Mouse (Mus musculus) kidney, adult 8-10 months (tissue): ENCODE data around the gene Snapc4.

Source experiments
- DNase-seq, 2 experiments: peaks; one replicate each; pipeline ENCODE4 v3.0.0; 2022

Snapc4 gene

DNA sequence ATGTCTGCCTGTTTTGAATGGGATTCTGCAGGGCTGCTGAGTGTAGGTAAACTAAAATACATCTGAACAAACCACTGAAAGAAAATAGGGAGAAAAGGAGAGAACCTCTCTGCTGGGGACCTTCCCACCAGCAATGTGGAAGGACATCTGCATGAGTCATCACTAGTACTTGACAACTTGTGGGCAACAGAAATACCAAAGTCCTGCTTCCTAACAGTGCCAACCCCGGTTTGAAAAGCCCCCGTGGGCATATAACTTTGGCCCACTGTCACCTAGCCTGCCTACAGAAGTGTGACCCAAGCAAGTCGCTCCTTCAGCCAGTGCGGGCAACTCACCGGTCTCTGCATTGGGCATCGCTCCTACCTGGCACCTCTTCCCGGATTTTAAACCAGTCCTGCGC is 8.1 kb downstream of the Snapc4 start:
- DNase-seq = no peak

DNA sequence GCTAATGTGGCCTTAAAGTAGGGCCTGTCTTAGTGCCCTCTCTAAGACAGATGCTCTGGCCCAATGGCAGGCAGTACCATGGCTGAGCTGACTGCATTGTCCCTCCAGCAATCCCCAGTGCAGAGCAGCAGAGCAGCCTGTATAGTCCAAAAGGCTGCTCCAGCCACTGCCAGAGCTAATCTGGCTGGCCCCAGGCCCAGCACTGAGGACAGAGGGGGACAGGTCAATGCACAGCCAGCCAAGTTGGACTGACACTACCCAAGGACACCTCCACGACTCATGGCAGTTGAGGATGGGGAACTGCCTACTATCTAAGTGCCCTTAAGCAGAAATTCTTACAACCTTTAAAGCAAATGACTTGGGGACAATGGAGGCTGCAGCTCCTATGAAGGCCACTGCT is 11.9 kb downstream of the Snapc4 start:
- no peak for DNase-seq

DNA sequence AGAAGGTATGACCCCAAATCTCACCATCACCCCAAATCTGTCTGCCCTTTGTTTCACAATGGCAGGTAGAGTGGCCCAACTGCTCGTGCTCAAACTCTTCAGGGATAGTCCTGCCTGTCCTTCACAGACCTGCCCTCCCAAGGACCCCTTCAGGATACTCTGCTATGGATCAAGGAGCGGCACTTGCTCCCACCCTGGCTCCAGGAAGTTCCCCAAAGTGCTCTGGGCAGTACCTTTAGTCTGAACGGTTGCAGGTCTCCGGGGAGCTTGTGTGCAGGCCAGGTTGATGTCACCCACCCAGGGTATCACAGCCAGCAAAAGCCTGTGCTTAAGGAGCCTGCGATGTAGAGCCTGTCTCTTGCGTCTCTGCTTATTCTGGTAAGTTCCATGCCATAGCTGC is 12.5 kb downstream of the Snapc4 start:
- no peak for DNase-seq

DNA sequence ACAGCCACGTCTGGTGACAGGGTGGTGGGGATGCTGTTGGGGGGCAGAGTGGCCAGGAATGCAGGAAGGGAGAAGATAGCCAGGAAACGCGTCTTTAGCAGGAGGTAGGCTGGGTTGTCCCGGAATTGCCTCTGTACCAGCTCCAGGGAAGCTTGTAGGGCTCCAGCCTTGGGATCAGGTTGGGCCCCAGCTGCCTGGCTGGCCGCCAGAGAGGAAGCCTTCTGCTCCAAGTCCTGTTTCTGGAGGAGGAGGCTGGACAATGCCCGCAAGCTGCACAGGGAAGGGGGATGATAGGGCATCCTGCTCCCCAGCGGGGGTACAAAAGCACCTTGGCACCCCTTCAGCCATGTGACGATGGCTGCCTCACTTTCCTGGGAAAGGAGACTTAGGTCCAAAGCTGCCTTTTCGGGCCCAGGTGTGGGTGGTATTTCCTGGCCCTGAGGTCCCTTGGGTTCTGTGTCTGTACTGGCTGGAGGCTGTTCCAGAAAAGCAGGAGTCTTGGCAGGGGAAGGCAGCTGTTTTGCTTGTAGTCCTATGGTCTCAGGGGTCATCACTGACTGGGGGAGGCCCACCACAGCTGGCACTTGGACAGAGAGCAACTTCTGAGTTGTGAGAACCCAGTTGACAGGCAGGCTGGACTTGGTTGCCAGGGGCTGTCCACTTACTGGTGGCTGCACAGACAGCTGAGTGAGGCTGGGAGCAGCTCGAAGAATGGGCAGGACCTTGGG is 15.6 kb downstream of the Snapc4 start:
- DNase-seq = peak in 1 of 2 experiments; percentile 58

DNA sequence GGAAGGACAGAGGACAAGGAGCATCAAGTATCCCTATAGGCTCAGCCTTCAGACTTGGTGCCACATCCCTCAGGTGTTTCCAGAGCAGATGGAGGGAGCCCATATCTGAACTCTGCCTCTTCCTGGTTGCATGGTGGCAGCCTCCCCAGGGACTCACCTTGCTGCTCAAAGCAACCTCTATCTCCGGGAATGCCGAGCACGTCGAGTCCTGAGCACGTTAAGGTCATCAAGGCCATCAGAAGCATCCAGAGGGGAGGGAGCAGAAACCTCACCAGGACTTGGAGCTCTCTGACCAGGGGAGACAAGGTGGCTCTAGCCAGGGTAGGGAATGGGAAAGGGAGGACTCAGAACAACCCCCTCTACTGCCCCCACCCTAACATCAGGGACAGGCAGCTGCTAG is 17.0 kb downstream of the Snapc4 start:
- no peak for DNase-seq

DNA sequence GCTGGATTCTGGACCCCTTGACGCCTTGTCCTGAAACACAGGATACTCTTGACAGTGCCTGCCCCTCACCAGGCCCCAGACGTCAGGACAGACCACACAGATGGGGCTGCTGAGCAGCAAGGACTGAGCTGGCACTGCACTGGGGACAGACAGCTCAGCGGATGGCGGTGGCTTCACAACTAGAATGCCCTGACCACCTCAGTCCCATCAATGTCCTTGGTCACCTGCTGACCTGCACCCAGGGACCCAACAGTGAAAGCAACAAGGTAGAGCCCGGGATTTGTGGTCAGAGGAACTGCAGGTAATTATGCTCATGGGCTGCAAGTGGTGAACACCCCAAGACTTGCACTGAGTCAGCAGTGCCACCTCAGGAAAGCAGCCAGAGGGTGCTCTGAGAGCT is 17.5 kb downstream of the Snapc4 start:
- DNase-seq = no peak

DNA sequence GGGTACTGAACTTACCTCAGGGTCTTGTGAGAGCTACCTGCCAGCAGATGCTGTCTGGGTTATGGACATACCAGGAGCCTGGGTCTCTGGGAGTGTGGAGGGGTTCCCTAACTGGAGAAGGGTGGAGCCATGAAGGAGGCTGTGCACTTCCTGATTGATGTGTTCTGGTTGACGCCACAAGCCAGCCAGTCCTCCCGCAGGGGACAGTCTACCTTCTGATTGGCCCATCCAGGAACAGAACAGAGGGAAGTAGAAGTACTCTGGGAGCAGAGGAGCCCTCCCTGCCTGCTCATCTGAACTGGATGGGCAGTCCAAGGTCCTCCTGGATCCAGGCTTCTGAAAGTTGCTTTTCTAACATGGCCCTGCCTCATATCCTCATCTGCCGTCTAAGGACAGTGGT is 19.7 kb downstream of the Snapc4 start, which contains the start of gene Card9:
Gene Card9, minus strand, starts transcription at position 147 of the 400 bp plus-strand sequence.
- DNase-seq = no peak

DNA sequence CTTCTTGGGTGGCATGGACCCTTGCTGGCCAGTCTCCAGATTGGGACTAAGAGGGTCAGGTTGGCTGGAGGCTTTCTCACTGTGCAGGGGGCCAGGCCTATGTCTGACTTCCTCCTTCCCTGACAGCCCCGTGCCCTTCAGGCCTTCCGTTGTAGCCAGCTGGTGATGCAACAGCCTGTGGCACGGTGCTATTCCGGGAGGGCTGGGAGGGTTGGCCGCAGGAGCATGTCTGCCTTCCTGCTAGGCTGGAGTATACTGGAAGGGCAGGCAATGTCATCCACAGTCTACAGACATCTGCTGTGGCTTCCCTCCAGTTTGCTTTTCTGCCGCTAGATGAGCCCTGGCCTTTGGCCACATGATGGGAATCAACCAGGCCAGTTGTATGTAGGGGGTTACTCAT is 20.5 kb downstream of the Snapc4 start:
- DNase-seq = no peak

DNA sequence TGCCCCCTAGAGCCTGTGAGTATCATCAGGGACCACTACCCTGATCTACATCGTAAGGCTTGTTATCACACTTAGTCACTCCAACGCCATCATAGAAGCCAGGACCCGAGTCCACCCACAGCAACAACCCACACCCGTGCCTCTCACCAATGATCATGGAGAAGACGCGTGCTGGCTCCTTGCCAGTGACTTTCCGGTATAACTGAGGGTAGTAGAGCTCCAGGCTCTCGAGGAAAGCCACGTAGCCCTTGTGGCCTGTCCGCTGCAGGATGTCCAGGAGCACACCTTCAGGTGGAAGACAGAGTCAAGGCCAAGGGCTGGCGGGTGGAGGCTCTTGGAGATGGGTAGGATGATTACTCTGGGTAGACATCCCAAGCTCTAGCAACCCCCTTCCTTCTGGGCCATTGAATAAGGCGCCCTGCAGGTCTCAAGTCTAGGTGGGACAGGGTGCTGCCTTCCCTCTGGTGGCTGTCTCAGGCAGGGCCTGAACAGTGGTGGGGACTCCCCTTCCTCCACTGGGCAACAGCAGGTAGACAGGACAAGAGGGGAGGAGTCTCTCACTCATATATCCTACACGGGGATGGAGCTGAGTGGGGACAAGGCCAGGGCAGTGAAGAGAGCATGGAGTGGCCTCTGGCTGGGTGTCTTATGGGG is 21.7 kb downstream of the Snapc4 start:
- DNase-seq = no peak

DNA sequence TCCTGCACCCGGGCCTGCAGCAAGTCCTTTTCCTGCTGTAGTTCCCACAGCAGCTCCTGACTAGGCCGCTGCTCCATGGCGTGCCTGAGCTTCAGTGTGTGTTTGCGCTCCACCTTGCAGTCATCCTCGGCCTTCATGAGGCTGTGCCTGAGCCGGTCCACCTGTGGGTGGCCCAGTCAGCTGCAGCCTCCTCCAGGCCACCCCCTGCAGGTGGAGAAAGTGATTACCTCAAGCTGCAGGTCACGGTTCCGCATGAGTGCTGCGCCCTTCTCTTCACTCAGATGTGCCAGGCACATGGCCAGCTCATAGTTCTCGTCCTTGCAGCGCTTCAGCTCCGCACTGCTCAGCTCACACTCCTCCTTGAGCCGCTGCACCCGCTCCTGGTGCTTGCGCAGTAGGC is 23.0 kb downstream of the Snapc4 start:
- peak; percentile 87 for DNase-seq

DNA sequence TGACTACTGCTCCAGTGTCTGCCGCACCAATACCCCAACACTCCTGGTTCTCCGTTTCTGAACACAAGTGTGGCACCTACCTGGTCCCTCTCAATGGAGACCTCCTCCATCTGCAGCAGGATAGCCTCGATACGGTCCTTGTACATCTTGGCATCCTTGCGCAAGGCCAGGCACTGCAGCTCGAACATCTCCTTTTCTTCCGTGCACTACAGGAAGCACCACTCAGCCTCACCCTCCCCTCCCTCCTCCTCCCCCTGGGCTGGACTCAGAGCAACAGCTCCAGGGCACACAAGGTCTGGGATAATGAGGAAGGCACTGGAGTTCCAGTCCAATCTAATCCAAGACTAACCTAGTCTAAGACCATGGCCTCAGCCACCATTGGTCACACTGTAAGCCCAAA is 23.8 kb downstream of the Snapc4 start:
- no peak for DNase-seq

DNA sequence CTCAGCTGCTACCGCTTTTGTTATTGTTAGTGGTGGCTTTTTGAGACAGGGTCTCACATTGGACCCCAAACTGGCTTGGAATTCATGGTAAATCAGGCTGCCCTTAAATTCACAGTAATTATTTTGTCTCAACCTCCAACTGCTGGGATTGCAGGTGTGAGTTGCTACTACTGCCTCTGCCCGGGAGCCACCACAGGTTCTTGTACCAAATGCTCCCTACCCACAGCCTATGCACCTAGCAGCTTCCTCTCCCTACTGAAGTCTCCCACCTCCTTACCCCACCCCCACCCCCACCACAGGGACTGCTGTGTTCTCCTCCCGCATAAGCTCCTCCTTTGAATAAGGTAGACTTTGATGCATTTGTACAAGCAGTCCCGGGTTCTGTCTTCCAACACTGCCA is 24.2 kb downstream of the Snapc4 start:
- DNase-seq = no peak

DNA sequence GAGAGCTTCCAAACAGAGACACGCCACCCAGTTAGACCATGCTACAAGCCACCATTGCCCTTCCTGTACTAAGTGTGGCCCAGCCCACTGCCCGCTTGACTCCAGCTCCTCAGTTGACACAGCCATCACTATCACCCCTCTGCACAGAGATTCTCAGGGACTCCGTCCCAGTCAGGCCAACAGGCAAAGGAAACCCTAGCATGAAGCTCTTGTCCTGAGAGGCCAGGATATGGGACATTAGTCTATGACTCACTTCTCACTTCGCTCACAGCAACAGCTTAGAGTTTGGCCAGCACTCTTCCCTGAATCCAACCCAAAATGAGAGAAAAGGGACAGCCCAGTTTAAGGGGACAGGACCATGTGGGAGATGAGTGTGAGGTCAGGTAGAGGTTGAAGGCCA is 26.1 kb downstream of the Snapc4 start:
- no peak for DNase-seq

DNA sequence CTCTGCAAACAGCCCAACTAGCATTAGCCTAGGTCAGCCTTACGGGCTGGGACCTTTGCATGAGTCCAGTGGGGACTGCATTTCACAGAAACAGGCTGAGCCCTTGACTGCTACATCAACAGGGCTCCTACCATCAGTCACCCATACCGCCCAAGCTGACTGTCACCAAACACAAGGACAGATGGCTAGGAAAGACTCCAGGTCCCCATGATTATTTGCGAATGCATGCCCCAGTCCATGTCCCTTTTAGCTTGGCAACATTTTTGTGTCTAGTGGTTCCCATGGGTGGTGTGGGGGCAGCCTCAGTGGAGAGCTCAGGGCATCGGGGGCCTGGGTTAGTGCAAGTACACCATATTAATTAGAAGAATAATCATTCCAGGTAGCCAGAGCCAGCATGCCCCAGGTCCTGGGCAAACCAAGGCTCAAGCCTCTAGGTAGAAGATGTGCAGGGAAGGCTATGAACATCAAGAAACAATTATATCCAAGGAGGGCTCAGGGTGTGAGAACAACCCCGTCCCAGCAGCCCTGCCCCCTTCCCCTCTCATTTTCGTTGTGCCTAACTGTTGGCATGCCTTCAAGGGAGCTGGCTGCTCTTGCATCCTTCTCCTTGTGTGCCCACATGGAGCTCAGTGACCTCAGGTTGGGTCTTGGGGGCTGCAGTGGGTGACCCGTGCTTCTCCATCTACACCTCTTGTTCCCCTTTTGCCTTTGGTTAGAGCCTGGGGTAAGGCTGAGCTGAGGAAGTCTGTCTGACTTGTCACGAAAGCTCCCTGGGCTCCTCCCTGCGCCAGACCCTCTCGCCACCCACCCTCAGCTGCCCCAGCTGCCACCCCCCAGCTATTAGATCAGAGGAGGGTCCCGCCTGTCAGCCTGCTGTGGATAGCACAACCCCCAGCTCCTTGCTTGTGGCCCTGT is 27.1 kb downstream of the Snapc4 start:
- DNase-seq = no peak

DNA sequence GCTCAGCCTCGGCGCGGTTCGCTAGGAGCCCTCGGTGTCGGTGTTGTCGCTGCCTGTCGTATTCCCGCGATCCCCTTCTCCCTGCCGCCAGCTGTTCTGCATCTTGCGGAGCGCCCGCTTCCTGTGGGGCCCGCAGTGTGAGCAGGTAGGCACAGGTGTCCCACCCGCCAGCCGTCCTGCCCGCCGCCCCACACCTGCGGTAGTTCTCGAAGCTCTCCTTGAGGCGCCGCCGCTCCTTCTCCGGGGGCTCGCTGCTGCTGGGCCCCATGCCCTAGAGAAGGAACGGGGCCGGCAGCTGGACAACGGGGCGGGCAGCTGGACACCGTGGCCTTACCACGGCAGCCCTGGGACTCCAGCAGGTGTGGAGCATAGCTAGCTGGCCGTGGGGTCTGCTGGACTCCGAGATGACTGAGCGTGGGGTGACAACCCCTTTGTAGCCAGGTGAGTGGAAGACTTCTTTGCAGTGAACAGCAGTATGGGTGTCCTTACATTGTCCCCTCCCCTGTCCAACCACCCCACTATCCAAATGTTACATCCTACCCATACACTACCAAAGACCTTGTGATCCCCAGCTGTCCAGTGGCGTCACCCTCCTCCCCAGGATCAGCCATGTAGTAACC is 28.1 kb downstream of the Snapc4 start:
- DNase-seq = no peak

DNA sequence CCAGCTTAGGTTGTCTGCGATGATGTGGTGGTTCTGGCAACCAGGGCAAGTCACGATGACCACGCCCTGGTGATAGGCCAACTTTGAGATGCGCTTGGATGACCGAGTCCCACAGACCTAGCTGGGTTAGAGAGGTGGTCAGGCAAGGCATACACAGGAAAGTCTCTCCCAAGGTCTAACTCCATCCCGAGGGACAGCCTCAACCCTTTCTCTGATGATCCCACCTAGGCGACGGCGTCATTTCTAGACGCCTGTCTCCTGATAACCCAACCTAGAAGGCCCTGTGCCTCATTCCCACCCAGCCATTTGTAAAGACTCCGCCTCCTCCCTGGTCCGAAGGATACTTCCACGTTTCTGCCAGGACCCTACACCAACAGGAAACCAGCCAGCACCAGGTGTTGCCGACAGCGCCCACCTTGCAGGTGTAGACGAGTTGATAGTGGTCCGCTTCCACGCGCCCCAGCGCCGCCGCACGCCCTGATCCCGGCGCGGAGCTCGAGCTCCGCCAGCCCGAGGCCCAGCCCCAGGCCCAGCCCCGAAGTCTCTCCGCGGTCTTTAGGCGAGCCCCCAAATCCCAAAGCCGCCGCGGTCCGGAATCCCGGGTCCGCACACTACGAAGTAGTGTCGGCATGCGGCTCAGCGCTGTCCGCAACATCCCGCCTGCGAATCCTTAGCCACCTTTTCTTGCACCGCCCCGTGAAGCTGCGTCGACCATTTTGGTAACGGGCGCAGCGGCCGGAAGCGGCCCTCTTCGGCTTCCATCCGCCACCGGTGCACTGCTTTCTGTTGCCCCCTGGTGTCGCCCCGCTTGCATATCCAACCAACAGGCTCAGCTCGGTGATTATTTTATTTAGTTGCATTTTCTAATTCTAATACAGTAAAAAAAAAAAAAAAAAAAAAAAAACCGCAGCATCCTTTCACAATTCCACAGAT is 28.8 kb downstream of the Snapc4 start, which contains the start of gene Dnlz:
Gene Dnlz, minus strand, starts transcription at position 753 of the 933 bp plus-strand sequence.
- DNase-seq = peak; percentile 91 to 94

DNA sequence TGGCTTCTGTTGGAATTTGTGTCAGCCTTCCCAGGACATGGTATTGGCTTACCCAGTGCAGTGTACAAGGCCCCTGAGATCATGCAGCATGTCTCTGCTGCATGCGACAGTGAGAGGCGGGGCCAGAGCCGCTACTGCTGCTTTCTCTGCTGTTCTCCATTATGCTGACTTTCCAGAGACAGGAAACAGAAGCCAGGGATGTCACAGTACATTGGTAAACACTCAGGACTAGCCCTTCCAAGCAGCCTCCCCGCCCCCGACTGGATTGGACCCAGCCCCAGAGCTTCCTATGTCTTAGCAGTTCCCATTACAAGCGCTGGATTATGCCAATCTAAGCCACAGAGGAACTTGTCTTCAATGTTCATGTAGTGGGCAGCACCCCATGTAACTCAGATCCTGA is 32.2 kb downstream of the Snapc4 start:
- DNase-seq = no peak

DNA sequence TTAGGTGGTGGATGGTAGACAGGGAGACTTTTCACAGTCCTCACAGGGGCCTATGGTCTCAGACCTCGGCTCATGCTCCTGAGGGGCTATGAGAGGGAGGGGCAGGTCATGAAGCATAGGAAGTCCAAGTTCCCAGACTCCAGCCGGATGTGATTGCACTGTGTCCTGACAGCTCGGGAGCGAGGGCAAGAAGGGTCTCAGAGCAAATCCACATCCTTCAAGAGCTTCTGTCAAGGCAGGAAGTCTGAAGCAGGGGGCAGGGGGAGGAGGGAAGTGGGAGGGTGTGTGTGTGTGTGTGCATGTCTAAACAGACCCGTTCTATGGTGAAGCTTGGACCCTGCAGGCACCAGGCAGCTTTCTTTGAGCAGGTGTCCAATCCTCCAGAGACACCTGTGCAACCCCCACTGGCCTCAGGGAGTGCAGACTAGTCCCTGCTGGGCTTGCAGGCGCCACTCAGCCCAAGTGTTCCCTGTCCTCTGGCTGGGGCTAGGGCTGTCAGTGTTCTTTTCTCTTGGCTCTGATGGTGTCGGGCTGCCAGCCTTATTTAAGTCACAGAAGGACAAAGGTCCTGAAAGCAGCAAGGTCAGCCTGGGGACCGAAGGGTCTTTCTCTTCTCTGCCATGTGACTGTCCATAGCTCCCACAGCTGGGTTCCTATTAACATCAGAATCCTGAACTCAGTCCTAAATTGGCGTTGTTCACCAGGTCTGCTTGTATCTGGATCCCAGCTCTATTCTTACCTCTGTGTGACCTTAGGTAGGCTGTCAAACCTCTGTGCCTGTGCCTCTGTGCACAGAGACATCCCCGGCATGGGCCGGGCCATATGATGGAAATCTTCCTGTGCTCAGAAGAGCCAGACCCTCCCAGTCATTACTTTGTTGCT is 37.6 kb downstream of the Snapc4 start:
- peak; percentile 48 to 58 for DNase-seq

DNA sequence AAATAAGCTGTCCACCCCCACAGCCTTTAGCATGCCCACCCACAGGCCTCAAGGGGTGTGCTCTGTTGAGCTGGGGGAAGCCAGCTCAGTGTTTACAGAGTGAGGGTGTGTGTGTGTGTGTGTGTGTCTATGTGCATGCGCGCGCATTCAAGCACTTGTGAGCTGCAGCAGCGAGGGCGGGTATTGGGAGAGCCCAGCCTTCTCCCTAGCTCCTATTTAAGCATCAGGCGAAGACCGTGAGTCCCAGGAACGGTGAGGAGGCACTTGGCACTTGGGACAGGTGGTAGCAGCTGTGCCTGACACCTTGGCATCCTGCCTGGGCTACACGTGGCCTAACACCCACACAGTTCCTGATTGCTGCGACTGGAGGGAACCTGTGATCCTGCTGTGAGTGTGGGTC is 38.4 kb downstream of the Snapc4 start:
- peak in 1 of 2 experiments; percentile 48 for DNase-seq

DNA sequence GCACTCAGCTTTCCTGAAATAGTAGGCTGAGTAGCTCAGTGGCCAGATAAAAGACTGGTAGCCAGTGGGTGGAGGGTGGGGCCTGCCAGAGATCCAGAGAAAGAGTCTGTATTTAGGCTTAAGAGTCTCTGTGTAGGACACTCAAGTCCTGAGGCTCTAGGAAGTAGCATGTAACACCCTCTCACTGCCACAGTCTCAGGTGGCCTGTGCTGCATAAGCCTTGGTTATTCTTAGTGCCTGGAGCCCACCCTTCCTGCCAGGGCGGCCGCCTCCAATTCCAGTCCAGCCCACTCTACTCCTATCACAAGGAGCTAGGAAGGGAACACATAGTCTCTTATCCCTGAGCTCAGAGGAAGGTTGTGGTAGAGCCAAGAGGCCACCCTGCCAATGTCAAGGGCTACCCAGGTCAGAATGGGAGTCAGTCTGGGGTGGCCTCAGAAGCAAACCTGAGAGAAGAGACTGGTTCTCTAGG is 38.9 kb downstream of the Snapc4 start:
- no peak for DNase-seq

DNA sequence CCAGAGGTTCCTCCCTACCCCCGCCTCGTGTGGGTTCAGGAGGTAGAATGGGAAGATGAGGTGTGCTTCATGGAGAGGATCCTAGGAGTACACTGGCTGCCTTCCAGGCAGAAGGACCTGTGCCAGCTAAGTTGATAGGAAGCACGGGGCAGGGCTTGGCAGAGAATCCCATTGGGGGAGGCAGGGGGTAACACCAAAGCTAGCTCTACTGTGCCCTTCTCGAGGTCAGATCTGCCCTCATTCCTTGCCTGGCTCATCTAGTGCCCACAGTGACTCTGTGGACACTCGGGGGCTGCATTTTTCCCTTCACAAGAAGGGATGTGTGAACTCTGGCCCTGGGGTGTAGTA is 41.3 kb downstream of the Snapc4 start:
- DNase-seq = no peak
